Mouse (Mus musculus) lung, embryonic 14.5 days (tissue): Measurements from ENCODE around the gene Senp1. TPM values are rescaled to one million over a fixed set of nuclear protein-coding genes. Genes with fewer than 3 reads are reported as not detected.

Source experiments
- ATAC-seq: fragments of 200-750 bp; cut with Nextera tagmentation; 2 replicates; pipeline ENCODE4 v1.8.0; 2017; ENCODE audit warnings: mild to moderate bottlenecking, moderate TSS enrichment, moderate library complexity; ENCODE audit not compliant: insufficient read depth
- DNase-seq: peaks from one replicate; pipeline ENCODE4 v3.0.0-alpha.2; 2015
- H3K27ac ChIP-seq: fragments of 300-500 bp; sonication (generic); 2 replicates; pipeline ENCODE4 v1.5.1; 2014; ENCODE audit warnings: low read depth, mild to moderate bottlenecking, moderate library complexity
- H3K27me3 ChIP-seq: fragments of 300-500 bp; sonication (generic); 2 replicates; pipeline ENCODE4 v1.6.1; 2014; ENCODE audit warnings: low read length, control low read depth; ENCODE audit not compliant: insufficient read depth
- H3K36me3 ChIP-seq: fragments of 300-500 bp; sonication (generic); 2 replicates; pipeline ENCODE4 v1.6.1; 2014; ENCODE audit warnings: control low read depth; ENCODE audit not compliant: insufficient read depth
- H3K4me1 ChIP-seq: fragments of 300-500 bp; sonication (generic); 2 replicates; pipeline ENCODE4 v1.6.1; 2014; ENCODE audit warnings: antibody characterized with exemption, control low read depth; ENCODE audit not compliant: insufficient read depth
- H3K4me2 ChIP-seq: fragments of 300-500 bp; sonication (generic); 2 replicates; pipeline ENCODE4 v1.6.1; 2014; ENCODE audit warnings: mild to moderate bottlenecking
- H3K4me3 ChIP-seq: fragments of 300-500 bp; sonication (generic); 2 replicates; pipeline ENCODE4 v1.5.1; 2014; ENCODE audit warnings: low read depth, low read length
- H3K9ac ChIP-seq: fragments of 300-500 bp; sonication (generic); 2 replicates; pipeline ENCODE4 v1.6.1; 2014
- H3K9me3 ChIP-seq: fragments of 300-500 bp; sonication (generic); 2 replicates; pipeline ENCODE4 v1.6.1; 2016; ENCODE audit warnings: low read depth, low read length, control low read depth
- CTCF ChIP-seq: IDR thresholded peaks from 2 replicates; pipeline ENCODE4 v1.5.1; 2016; ENCODE audit warnings: antibody characterized with exemption, low read depth
- WGBS: fragments of 180-500 bp; shearing (Covaris S2); extraction: QIAGEN DNeasy Blood & Tissue Kit; methylation state at CpG from one replicate; pipeline ENCODE4 v1.1.7; 2014; 5-methylcytosine and 5-hydroxymethylcytosine counted together
- polyA plus RNA-seq: library from polyadenylated mRNA; unstranded; fragments of >200 nt; fragmentation: Nextera tagmentation; extraction: Ambion mirVana; gene quantifications from 2 replicates; pipeline ENCODE4 v1.2.1, GENCODE M21; 2014

Gene Senp1
- polyA plus RNA-seq, 1 experiment from 2014 or later = 37.8 TPM

- DNase-seq (no peak), ATAC-seq (no peak; the same call in 1 of the 2 replicates)
- no peak for TF ChIP-seq CTCF
- peak within 1 kb of the TSS; percentile 72 for H3K4me2 ChIP-seq
- H3K27me3 ChIP-seq = no peaks in the 10 kb centered on the region
- peaks cover 7% of the 10 kb centered on the region; the same call in 1 of the 2 replicates for H3K4me1 ChIP-seq
- WGBS = under 1% methylated on average over 30 of the region's 30 CpGs
- peak within 1 kb of the TSS; percentile 98 for H3K27ac ChIP-seq
- peak within 1 kb of the TSS; percentile 94 for H3K9ac ChIP-seq
- H3K4me3 ChIP-seq = peak within 1 kb of the TSS; percentile 89
- no peaks in the 10 kb centered on the region for H3K9me3 ChIP-seq
- H3K36me3 ChIP-seq = peaks cover 8% of the 10 kb centered on the region; the same call in 1 of the 2 replicates
Measured at GRCm38 (mm10) chr15:98092372-98093120, 998 bp downstream of the Senp1 start, which contains the start of gene Pfkm. Gene Pfkm (plus strand): TSS chr15:98092589.

GRCm38 (mm10) chr15:98091841-98092240, 1.7 kb downstream of the Senp1 start:
- 21% methylated on average over 4 of the region's 4 CpGs for WGBS
- Histone ChIP-seq H3K4me2 (peak overlapping the region; percentile 72), H3K36me3 (peaks cover 11% of the 10 kb centered on the region; the same call in 1 of the 2 replicates), H3K9ac (peak overlapping the region; percentile 94), H3K27me3 (no peaks in the 10 kb centered on the region), H3K27ac (no peak overlapping the region), H3K4me3 (peak overlapping the region; percentile 89), H3K4me1 (peaks cover 7% of the 10 kb centered on the region; the same call in 1 of the 2 replicates), H3K9me3 (no peaks in the 10 kb centered on the region)
- ATAC-seq = no peak
- TF ChIP-seq CTCF = no peak
- DNase-seq = no peak

- Histone ChIP-seq H3K27ac (no peak overlapping the region), H3K27me3 (no peaks in the 10 kb centered on the region), H3K9me3 (no peaks in the 10 kb centered on the region), H3K4me2 (no peak overlapping the region), H3K36me3 (peaks cover 32% of the 10 kb centered on the region), H3K4me1 (peaks cover 7% of the 10 kb centered on the region; the same call in 1 of the 2 replicates), H3K4me3 (no peak overlapping the region), H3K9ac (no peak overlapping the region)
- peak; percentile 61 for TF ChIP-seq CTCF
- no peak for ATAC-seq
- DNase-seq = peak; percentile 58
- WGBS = 73% methylated on average over 9 of the region's 9 CpGs
Measured at GRCm38 (mm10) chr15:98089421-98090183, 3.9 kb downstream of the Senp1 start.

- ATAC-seq (no peak), DNase-seq (no peak)
- Histone ChIP-seq H3K27me3 (no peaks in the 10 kb centered on the region), H3K4me3 (no peak overlapping the region), H3K36me3 (peaks cover 38% of the 10 kb centered on the region), H3K4me2 (no peak overlapping the region), H3K9ac (no peak overlapping the region), H3K27ac (no peak overlapping the region), H3K9me3 (no peaks in the 10 kb centered on the region), H3K4me1 (peaks cover 7% of the 10 kb centered on the region; the same call in 1 of the 2 replicates)
- 82% methylated on average over 1 of the region's 1 CpGs for WGBS
- no peak for TF ChIP-seq CTCF
Measured at GRCm38 (mm10) chr15:98088889-98089288, 4.7 kb downstream of the Senp1 start.

DNA sequence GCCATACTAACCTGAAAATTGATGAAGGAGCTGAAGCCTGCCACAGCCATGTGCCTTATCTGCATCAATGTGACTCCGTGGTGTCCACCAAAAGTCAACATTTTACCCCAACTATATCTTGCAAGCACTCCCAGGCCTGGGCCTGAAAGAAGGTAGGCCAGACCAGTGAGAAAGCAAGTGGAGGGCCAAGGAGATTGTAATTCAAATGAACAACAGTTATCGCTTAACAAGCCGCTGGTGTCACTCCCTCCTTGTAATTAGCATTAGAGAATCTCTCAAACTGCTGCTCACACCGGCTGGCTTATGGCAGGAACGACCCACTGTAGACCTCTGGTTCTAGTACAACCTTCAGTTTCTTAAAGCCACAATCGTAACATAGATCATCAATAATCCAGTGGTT, 16.6 kb downstream of the Senp1 start:
- DNase-seq (no peak), ATAC-seq (no peak)
- Histone ChIP-seq H3K36me3 (peaks cover 71% of the 10 kb centered on the region), H3K27ac (no peak overlapping the region), H3K4me2 (no peak overlapping the region), H3K27me3 (no peaks in the 10 kb centered on the region), H3K4me1 (no peaks in the 10 kb centered on the region), H3K9me3 (no peaks in the 10 kb centered on the region), H3K9ac (no peak overlapping the region), H3K4me3 (no peak overlapping the region)
- 88% methylated on average over 6 of the region's 6 CpGs for WGBS
- TF ChIP-seq CTCF = no peak

DNA sequence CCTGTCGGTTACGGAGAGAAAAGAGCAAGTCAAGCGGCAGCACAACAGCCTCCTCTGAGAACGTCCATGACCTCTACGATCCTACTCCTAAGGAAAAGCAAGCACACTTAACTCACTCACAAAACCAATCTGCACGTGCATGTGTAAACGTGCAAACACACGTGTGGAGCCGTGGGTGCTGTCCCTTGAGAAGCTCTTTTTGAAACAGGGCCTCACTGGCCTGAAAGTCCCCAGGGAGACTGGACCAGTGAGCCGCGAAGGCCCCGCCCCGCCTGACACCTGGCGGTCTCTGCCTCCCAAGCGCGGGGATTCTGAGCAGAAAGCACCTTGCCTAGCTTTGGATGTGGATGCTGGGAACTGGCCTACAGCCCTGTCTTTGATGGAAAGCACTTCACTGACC, 18.5 kb downstream of the Senp1 start:
- H3K27me3 ChIP-seq = no peaks in the 10 kb centered on the region
- no peak for TF ChIP-seq CTCF
- DNase-seq (no peak), ATAC-seq (no peak)
- no peak overlapping the region for H3K27ac ChIP-seq
- H3K4me3 ChIP-seq = no peak overlapping the region
- no peak overlapping the region for H3K4me2 ChIP-seq
- no peaks in the 10 kb centered on the region for H3K4me1 ChIP-seq
- 86% methylated on average over 16 of the region's 16 CpGs for WGBS
- no peaks in the 10 kb centered on the region for H3K9me3 ChIP-seq
- H3K36me3 ChIP-seq = peaks cover 73% of the 10 kb centered on the region
- H3K9ac ChIP-seq = no peak overlapping the region

DNA sequence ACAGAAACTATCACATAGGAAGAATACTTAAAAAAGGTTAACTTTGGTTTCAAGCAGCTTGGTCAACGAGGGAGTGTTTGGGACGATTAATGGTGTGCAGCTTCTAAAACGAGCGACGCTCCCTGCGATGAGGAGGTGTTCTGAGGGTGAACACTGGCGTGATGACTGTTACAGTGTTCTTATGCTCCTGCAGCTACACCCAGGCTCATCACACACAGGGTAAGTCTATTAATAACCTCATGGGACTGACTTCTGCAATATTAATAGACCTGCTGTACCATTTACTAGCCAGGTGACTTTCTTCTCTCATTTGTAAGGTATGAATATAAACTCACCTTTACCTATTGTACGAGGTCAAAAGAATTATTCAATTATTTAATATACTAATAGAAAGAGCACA, 19.0 kb downstream of the Senp1 start:
- H3K4me2 ChIP-seq = no peak overlapping the region
- ATAC-seq (no peak), DNase-seq (no peak)
- no peak overlapping the region for H3K9ac ChIP-seq
- 91% methylated on average over 8 of the region's 8 CpGs for WGBS
- H3K36me3 ChIP-seq = peaks cover 76% of the 10 kb centered on the region
- H3K27ac ChIP-seq = no peak overlapping the region
- no peaks in the 10 kb centered on the region for H3K27me3 ChIP-seq
- no peak for TF ChIP-seq CTCF
- H3K4me3 ChIP-seq = no peak overlapping the region
- no peaks in the 10 kb centered on the region for H3K4me1 ChIP-seq
- no peaks in the 10 kb centered on the region for H3K9me3 ChIP-seq
